Comparison of ENCODE assay signal across 8 mouse cellular contexts in genomic region chr19:57313891-57314345, GRCm38 (mm10). TPM values are rescaled to one million over a fixed set of nuclear protein-coding genes. Genes with fewer than 3 reads are reported as not detected.
A peak's percentile ranks its signal among the peaks of the same experiment; 100 is the strongest.
DNase-seq lines count a peak whose midpoint lies in the region; ATAC-seq and TF ChIP-seq lines count a peak whose summit lies in the region.

No protein-coding gene starts in this region.

- H3K4me3 ChIP-seq in ES-E14 (ENCODE audit: insufficient read depth in 1 of 2, low read depth in 1 of 2, low read length in 2 of 2, poor library complexity in 1 of 2, severe bottlenecking in 1 of 2): peak overlapping the region; percentile 64 to 76; a peak in 2 of 4 replicates
- H3K4me3 ChIP-seq in forebrain, embryonic 13.5 days: peak overlapping the region; percentile 61
- peak overlapping the region; percentile 61 for H3K4me3 ChIP-seq in liver, embryonic 16.5 days (ENCODE audit: low read depth, low read length)

- no peaks in the 10 kb centered on the region for H3K36me3 ChIP-seq in ES-E14 (ENCODE audit: control insufficient read depth, insufficient read depth, low read length, poor library complexity, severe bottlenecking)
- H3K36me3 ChIP-seq in forebrain, embryonic 13.5 days (ENCODE audit: poor library complexity, severe bottlenecking): no peaks in the 10 kb centered on the region
- H3K36me3 ChIP-seq in liver, embryonic 16.5 days (ENCODE audit: control insufficient read depth, insufficient read depth): no peaks in the 10 kb centered on the region

- WGBS in forebrain, embryonic 13.5 days: 72% methylated on average over 3 of the region's 3 CpGs
- 43% methylated on average over 3 of the region's 3 CpGs for WGBS in liver, embryonic 16.5 days (ENCODE audit: insufficient replicate concordance)

- intact Hi-C loops in gastrocnemius, postnatal 36 days (cut with DNase I): no loop called here

- peaks cover 16% of the 10 kb centered on the region; the same call in 1 of the 2 replicates for H3K27me3 ChIP-seq in forebrain, embryonic 13.5 days
- peaks cover 11% of the 10 kb centered on the region for H3K27me3 ChIP-seq in liver, embryonic 16.5 days (ENCODE audit: control insufficient read depth, insufficient read depth, low read depth, low read length)

- no peaks in the 10 kb centered on the region for H3K9me3 ChIP-seq in ES-E14 (ENCODE audit: control insufficient read depth, insufficient read depth, low read depth, low read length)
- H3K9me3 ChIP-seq in forebrain, embryonic 13.5 days (replicated peaks): no peaks in the 10 kb centered on the region
- no peaks in the 10 kb centered on the region for H3K9me3 ChIP-seq in liver, embryonic 16.5 days (replicated peaks; ENCODE audit: control insufficient read depth, low read length)

- no peak overlapping the region for H3K27ac ChIP-seq in ES-E14 (ENCODE audit: insufficient read depth, low read depth, low read length, poor library complexity, severe bottlenecking)
- H3K27ac ChIP-seq in forebrain, embryonic 13.5 days: no peak overlapping the region
- H3K27ac ChIP-seq in liver, embryonic 16.5 days (ENCODE audit: low read length): peak overlapping the region; percentile 66

- H3K4me2 ChIP-seq in forebrain, embryonic 13.5 days: peak overlapping the region; percentile 89
- H3K4me2 ChIP-seq in liver, embryonic 16.5 days (ENCODE audit: low read depth, low read length): peak overlapping the region; percentile 55

- DNase-seq in kidney, adult 9 months: peak; percentile 33
- DNase-seq in kidney, postnatal 14 days: no peak
- no peak for DNase-seq in ES-E14 (ENCODE audit: low read depth, low spot score)
- DNase-seq in gastrocnemius, postnatal 36 days: no peak
- no peak for DNase-seq in c-Kit-positive CD71-positive TER-119-positive erythroid progenitor cells, embryonic 14.5 days (ENCODE audit: low spot score)

- in situ Hi-C loops in ES-E14 (cut with MboI; ENCODE audit: low sequenced_read_pairs in 2 of 2, unreplicated experiment in 2 of 2): no loop called here

- no peak; the same call in 1 of the 2 replicates for ATAC-seq in forebrain, embryonic 13.5 days
- no peak for ATAC-seq in liver, embryonic 16.5 days (ENCODE audit: low read depth)
- no peak for ATAC-seq in activated CD4-positive, CD25-positive, alpha-beta regulatory T cell, adult 4 months

- H3K4me1 ChIP-seq in ES-E14 (ENCODE audit: control insufficient read depth in 2 of 2, insufficient read depth in 2 of 2, low read length in 2 of 2, poor library complexity in 1 of 2): 0 out of 4 replicates have a peak, but pooled peaks cover 0 to 3% of the 10 kb centered on the region in 2 experiments
- peaks cover 9% of the 10 kb centered on the region for H3K4me1 ChIP-seq in forebrain, embryonic 13.5 days
- no peaks in the 10 kb centered on the region; the same call in 1 of the 2 replicates for H3K4me1 ChIP-seq in liver, embryonic 16.5 days (ENCODE audit: control insufficient read depth, low read depth, low read length)

- no peak overlapping the region for H3K9ac ChIP-seq in ES-E14 (ENCODE audit: insufficient read depth, low read depth, low read length, poor library complexity, severe bottlenecking)
- H3K9ac ChIP-seq in forebrain, embryonic 13.5 days: peak overlapping the region; percentile 73; the same call in 1 of the 2 replicates
- H3K9ac ChIP-seq in liver, embryonic 16.5 days (ENCODE audit: low read depth, low read length): peak overlapping the region; percentile 64; the same call in 1 of the 2 replicates

TF ChIP-seq in ES-E14, 5 proteins besides CTCF, POLR2A, EP300 and RAD21:
- TF ChIP-seq MAFK (IDR thresholded peaks at IDR 0.05; ENCODE audit: insufficient read depth, low read depth, low read length) (no peak), HCFC1 (IDR thresholded peaks at IDR 0.05; ENCODE audit: borderline replicate concordance, insufficient read depth, low read length) (no peak), ZC3H11A (IDR thresholded peaks at IDR 0.05; ENCODE audit: borderline replicate concordance, low read depth, low read length) (no peak), CHD2 (IDR thresholded peaks at IDR 0.05; ENCODE audit: low read depth, low read length) (no peak), ZNF384 (IDR thresholded peaks at IDR 0.05; ENCODE audit: low read depth, low read length) (no peak)
TF ChIP-seq in ES-E14: peak in this region for 0.

RNA-seq across cellular contexts. Expression of gene Ablim1, which starts 0.8 kb away (rescaled TPM):
- 5.4 and 6.3 TPM in 2 replicates for total RNA-seq in ES-E14 (2012; rRNA removed)
- 16.5 and 19.2 TPM in 2 replicates for polyA plus RNA-seq in forebrain, embryonic 13.5 days (2015; fragmentation: Nextera tagmentation; extraction: Ambion mirVana)
- 9.0 and 12.4 TPM in 2 replicates for polyA plus RNA-seq in liver, embryonic 16.5 days (2015; fragmentation: Nextera tagmentation; extraction: Ambion mirVana)
- total RNA-seq in gastrocnemius, postnatal 36 days (2021): 10 to 100 TPM; 36.3 to 52.0 TPM
- 100 to 1,000 TPM; 268 to 273 TPM for polyA plus RNA-seq in activated CD4-positive, CD25-positive, alpha-beta regulatory T cell, adult 4 months (2017; shearing (Covaris generic))

RNA-seq across cellular contexts. Expression of gene Fam160b1, which starts 46.6 kb away (rescaled TPM):
- 8.5 and 9.8 TPM in 2 replicates for total RNA-seq in ES-E14 (2012; rRNA removed)
- polyA plus RNA-seq in forebrain, embryonic 13.5 days (2015; fragmentation: Nextera tagmentation; extraction: Ambion mirVana): 11.6 and 12.7 TPM in 2 replicates
- polyA plus RNA-seq in liver, embryonic 16.5 days (2015; fragmentation: Nextera tagmentation; extraction: Ambion mirVana): 5.6 and 7.2 TPM in 2 replicates
- total RNA-seq in gastrocnemius, postnatal 36 days (2021): 10 to 100 TPM in 1 of 2 experiments, 1 to 10 TPM in 1; 9.6 to 11.8 TPM
- polyA plus RNA-seq in activated CD4-positive, CD25-positive, alpha-beta regulatory T cell, adult 4 months (2017; shearing (Covaris generic)): 1 to 10 TPM; 8.3 to 9.0 TPM

Comparison
In these comparisons a context has a peak if more than half of its experiments do, and no peak if none do; other contexts are left out.
1. RNA of gene Ablim1, which starts 0.8 kb away (polyA plus RNA-seq): 268 to 273 TPM in activated CD4-positive, CD25-positive, alpha-beta regulatory T cell, adult 4 months; 16.5 to 19.2 TPM in forebrain, embryonic 13.5 days and 9.0 to 12.4 TPM in liver, embryonic 16.5 days; every median in the first group is over 10 times any median in the second.
2. Peak in every context shown above with its lines, with median percentiles within 50 percentile points of each other: H3K4me3 ChIP-seq.